Mouse (Mus musculus): ENCODE data around the gene Dph5.

DNA sequence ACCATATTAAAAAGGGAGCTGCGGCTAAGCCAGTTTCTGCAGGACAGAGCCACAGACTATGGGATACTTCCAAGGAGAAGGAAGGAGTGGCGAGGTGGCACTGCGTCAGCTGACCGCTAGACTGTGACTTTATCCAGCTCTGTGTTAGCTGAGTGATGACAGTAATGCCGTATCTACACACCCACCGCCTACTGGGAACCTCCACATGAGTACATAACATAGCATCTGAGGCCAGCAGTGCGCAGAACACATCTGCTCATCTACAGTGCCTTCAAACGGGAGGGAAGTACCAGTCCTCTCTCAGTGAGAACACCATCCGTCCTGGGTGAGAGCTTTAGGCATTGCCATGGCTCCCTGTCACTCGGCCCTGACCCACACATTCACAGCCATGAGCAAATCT is 87.4 kb downstream of the Dph5 start:
- no peak for TF ChIP-seq CTCF (IDR thresholded peaks at IDR 0.05; ENCODE audit: low read depth)
- no peak for TF ChIP-seq EP300 (IDR thresholded peaks at IDR 0.05; ENCODE audit: low read depth)

All from liver, embryonic 14.5 days (tissue).